Mouse (Mus musculus) MEL (cell line): ENCODE measurements around the gene Prdm16. TPM values are rescaled to one million over a fixed set of nuclear protein-coding genes. Genes with fewer than 3 reads are reported as not detected.

Experiments
- DNase-seq: peaks from one replicate; pipeline ENCODE4 v3.0.0; 2011; ENCODE audit warnings: low read depth, low spot score
- H3K27ac ChIP-seq: 2 replicates; pipeline ENCODE4 v1.5.1; 2012; ENCODE audit warnings: low read depth, mild to moderate bottlenecking, control low read depth, low read length, moderate library complexity; ENCODE audit not compliant: control insufficient read depth
- H3K27me3 ChIP-seq, 2 experiments: fragments of 150-350 bp in 1 of 2; sonication (generic) in 1 of 2; 2 replicates each; pipeline ENCODE4 v1.6.1; 2012; ENCODE audit warnings: low read length in 2 of 2, mild to moderate bottlenecking in 2 of 2, improper control_type of control experiment in 1 of 2, moderate library complexity in 1 of 2; ENCODE audit not compliant: insufficient read depth in 2 of 2, control insufficient read depth in 1 of 2
- H3K36me3 ChIP-seq, 2 experiments: 2 replicates each; pipeline ENCODE4 v1.6.1; 2012 to 2014; ENCODE audit warnings: low read length in 2 of 2, improper control_type of control experiment in 1 of 2, inconsistent platforms in 1 of 2, mild to moderate bottlenecking in 1 of 2; ENCODE audit not compliant: insufficient read depth in 2 of 2, control insufficient read depth in 1 of 2
- H3K4me1 ChIP-seq, 2 experiments: fragments of 150-350 bp in 1 of 2; sonication (generic) in 1 of 2; 2 replicates each; pipeline ENCODE4 v1.6.1; 2012; ENCODE audit warnings: low read length in 2 of 2, improper control_type of control experiment in 1 of 2, mild to moderate bottlenecking in 1 of 2; ENCODE audit not compliant: insufficient read depth in 2 of 2, control insufficient read depth in 1 of 2
- H3K4me3 ChIP-seq, 2 experiments: fragments of 150-350 bp in 1 of 2; sonication (generic) in 1 of 2; 2 replicates each; pipeline ENCODE4 v1.5.1; 2012; ENCODE audit warnings: low read depth in 2 of 2, low read length in 2 of 2, mild to moderate bottlenecking in 2 of 2, moderate library complexity in 2 of 2, control low read depth in 1 of 2, improper control_type of control experiment in 1 of 2; ENCODE audit not compliant: control insufficient read depth in 1 of 2, insufficient read depth in 1 of 2
- H3K79me2 ChIP-seq: 2 replicates; pipeline ENCODE4 v1.6.1; 2012; ENCODE audit warnings: mild to moderate bottlenecking, low read length, moderate library complexity; ENCODE audit not compliant: control insufficient read depth, poor library complexity, insufficient read depth
- H3K9ac ChIP-seq: 2 replicates; pipeline ENCODE4 v1.6.1; 2012; ENCODE audit warnings: low read depth, mild to moderate bottlenecking, control low read depth, low read length, moderate library complexity; ENCODE audit not compliant: control insufficient read depth, poor library complexity, severe bottlenecking
- H3K9me3 ChIP-seq: fragments of 150-350 bp; sonication (generic); replicated peaks from 2 replicates; pipeline ENCODE4 v1.6.1; 2012; ENCODE audit warnings: mild to moderate bottlenecking, low read length, improper control_type of control experiment, moderate library complexity; ENCODE audit not compliant: insufficient read depth
- CHD1 ChIP-seq: IDR thresholded peaks from 2 replicates; pipeline ENCODE4 v1.6.1; 2012; ENCODE audit warnings: low read depth, mild to moderate bottlenecking, inconsistent platforms, low read length, improper control_type of control experiment
- CTCF ChIP-seq, 3 experiments: IDR thresholded peaks in 2 of 3; conservative IDR thresholded peaks in 1 of 3; 2 replicates each; pipeline ENCODE4 v1.5.1; 2011 to 2012; ENCODE audit warnings: low read length in 3 of 3, low read depth in 2 of 3, mild to moderate bottlenecking in 2 of 3, improper control_type of control experiment in 1 of 3, inconsistent platforms in 1 of 3, mixed read lengths in 1 of 3, moderate library complexity in 1 of 3; ENCODE audit not compliant: control insufficient read depth in 1 of 3, insufficient read depth in 1 of 3, poor library complexity in 1 of 3, severe bottlenecking in 1 of 3
- E2F4 ChIP-seq: IDR thresholded peaks from 2 replicates; pipeline ENCODE4 v1.6.1; 2011; ENCODE audit warnings: low read depth, low read length, improper control_type of control experiment, borderline replicate concordance
- EP300 ChIP-seq, 2 experiments: IDR thresholded peaks; 2 replicates each; pipeline ENCODE4 v1.6.1; 2011; ENCODE audit warnings: improper control_type of control experiment in 2 of 2, low read length in 2 of 2, low read depth in 1 of 2, mild to moderate bottlenecking in 1 of 2
- ETS1 ChIP-seq: IDR thresholded peaks from 2 replicates; pipeline ENCODE4 v1.6.1; 2012; ENCODE audit warnings: low read depth, mild to moderate bottlenecking, inconsistent platforms, low read length, improper control_type of control experiment, moderate library complexity
- KAT2A ChIP-seq: conservative IDR thresholded peaks from 2 replicates; pipeline ENCODE4 v1.6.1; 2012; ENCODE audit warnings: low read depth, low read length, improper control_type of control experiment, inconsistent platforms
- MAFK ChIP-seq: IDR thresholded peaks from 2 replicates; pipeline ENCODE4 v1.6.1; 2011; ENCODE audit warnings: low read depth, mild to moderate bottlenecking, low read length, improper control_type of control experiment, borderline replicate concordance
- MAX ChIP-seq: IDR thresholded peaks from 2 replicates; pipeline ENCODE4 v1.6.1; 2011; ENCODE audit warnings: low read length, improper control_type of control experiment
- MAZ ChIP-seq: IDR thresholded peaks from 2 replicates; pipeline ENCODE4 v1.6.1; 2012; ENCODE audit warnings: low read depth, mild to moderate bottlenecking, inconsistent platforms, low read length, improper control_type of control experiment
- MYC ChIP-seq: IDR thresholded peaks from 2 replicates; pipeline ENCODE4 v1.6.1; 2011; ENCODE audit warnings: low read depth, mild to moderate bottlenecking, low read length, improper control_type of control experiment, moderate library complexity
- POLR2A ChIP-seq, 2 experiments: IDR thresholded peaks; 2 replicates each; pipeline ENCODE4 v1.6.1; 2011 to 2012; ENCODE audit warnings: low read length in 2 of 2, mild to moderate bottlenecking in 2 of 2, control low read depth in 1 of 2, improper control_type of control experiment in 1 of 2, low read depth in 1 of 2, moderate library complexity in 1 of 2; ENCODE audit not compliant: control insufficient read depth in 1 of 2, insufficient read depth in 1 of 2, poor library complexity in 1 of 2
- RAD21 ChIP-seq: IDR thresholded peaks from 2 replicates; pipeline ENCODE4 v1.6.1; 2011; ENCODE audit warnings: mild to moderate bottlenecking, low read depth, low read length, improper control_type of control experiment
- SIN3A ChIP-seq: IDR thresholded peaks from 2 replicates; pipeline ENCODE4 v1.6.1; 2012; ENCODE audit warnings: low read length, improper control_type of control experiment, inconsistent platforms
- TAL1 ChIP-seq: IDR thresholded peaks from 2 replicates; pipeline ENCODE4 v1.6.1; 2012; ENCODE audit warnings: mild to moderate bottlenecking, inconsistent platforms, low read length, moderate library complexity, mixed read lengths
- TBP ChIP-seq: IDR thresholded peaks from 2 replicates; pipeline ENCODE4 v1.8.0; 2011; ENCODE audit warnings: low read depth, low read length, improper control_type of control experiment
- UBTF ChIP-seq: IDR thresholded peaks from 2 replicates; pipeline ENCODE4 v1.6.1; 2012; ENCODE audit warnings: low read depth, mild to moderate bottlenecking, inconsistent platforms, low read length, improper control_type of control experiment, moderate library complexity, borderline replicate concordance; ENCODE audit not compliant: insufficient read depth
- ZMIZ1 ChIP-seq: IDR thresholded peaks from 2 replicates; pipeline ENCODE4 v1.6.1; 2012; ENCODE audit warnings: low read depth, mild to moderate bottlenecking, inconsistent platforms, low read length, improper control_type of control experiment, moderate library complexity
- ZNF384 ChIP-seq: IDR thresholded peaks from 2 replicates; pipeline ENCODE4 v1.6.1; 2012; ENCODE audit warnings: low read depth, mild to moderate bottlenecking, inconsistent platforms, low read length, improper control_type of control experiment
- polyA plus RNA-seq, 2 experiments: library from polyadenylated mRNA; stranded (reverse) in 1 of 2; unstranded in 1 of 2; fragments of >175 nt in 1 of 2; fragments of >200 nt in 1 of 2; gene quantifications; 2 replicates each; pipeline versions ENCODE4 v1.2.1 to v1.2.4; 2012; ENCODE audit warnings: low replicate concordance in 2 of 2, low read depth in 1 of 2; ENCODE audit not compliant: insufficient read length in 2 of 2, insufficient read depth in 1 of 2, missing spikeins in 1 of 2
- total RNA-seq: library from RNA; depleted of rRNA; stranded (reverse); fragments of 300-350 nt; gene quantifications from 2 replicates; pipeline ENCODE4 v1.2.3, GENCODE M21; 2012

Gene Prdm16
- total and polyA plus RNA-seq, 3 experiments, result not detected

DNA sequence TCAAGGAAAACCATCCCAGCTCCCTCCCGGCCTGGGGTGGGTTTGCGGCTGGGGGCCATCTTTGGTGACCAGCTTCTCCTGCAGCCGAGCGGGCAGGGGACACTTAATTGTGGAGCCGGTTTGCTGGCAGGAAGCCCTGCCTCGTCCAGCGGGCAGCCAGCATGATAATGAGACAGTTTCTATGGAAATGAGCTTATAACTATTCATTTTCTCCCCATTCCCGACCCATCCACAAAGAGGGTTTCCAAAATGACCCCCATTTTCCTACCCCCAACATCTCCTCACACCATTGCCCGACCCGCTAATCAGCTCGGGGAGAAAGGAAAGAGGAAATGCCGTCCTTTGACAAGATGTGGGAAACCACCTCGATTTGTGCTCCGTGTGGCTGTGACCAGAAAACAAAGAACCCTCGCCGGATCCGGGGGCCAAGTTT is 86.7 kb downstream of the Prdm16 start:
- H3K4me3 ChIP-seq, result no peak overlapping the region
- no peaks in the 10 kb centered on the region for H3K79me2 ChIP-seq
- TF ChIP-seq ETS1 (no peak), CHD1 (no peak), TBP (no peak), EP300 (IDR thresholded peaks at IDR 0.05; ENCODE audit: low read depth in 1 of 2, low read length in 2 of 2) (no peak), MAZ (no peak), RAD21 (no peak), ZMIZ1 (no peak), MYC (no peak), SIN3A (no peak), CTCF (IDR thresholded peaks at IDR 0.05 in 2 of 3, conservative IDR thresholded peaks at IDR 0.05 in 1 of 3; ENCODE audit: control insufficient read depth in 1 of 3, insufficient read depth in 1 of 3, low read depth in 2 of 3, low read length in 3 of 3, poor library complexity in 1 of 3, severe bottlenecking in 1 of 3) (no peak), TAL1 (no peak), E2F4 (no peak), ZNF384 (no peak), KAT2A (no peak), MAFK (no peak)
- H3K27ac ChIP-seq, result no peak overlapping the region
- no peak for DNase-seq
- no peak overlapping the region for H3K9ac ChIP-seq
- no peaks in the 10 kb centered on the region for H3K27me3 ChIP-seq
- H3K9me3 ChIP-seq, result no peaks in the 10 kb centered on the region
- no peaks in the 10 kb centered on the region for H3K36me3 ChIP-seq
- no peaks in the 10 kb centered on the region for H3K4me1 ChIP-seq

- no peak for TF ChIP-seq UBTF
- TF ChIP-seq TAL1, result no peak
- no peak for TF ChIP-seq MAZ
- TF ChIP-seq MAX, result no peak
- TF ChIP-seq RAD21, result no peak
- TF ChIP-seq CTCF (IDR thresholded peaks at IDR 0.05 in 2 of 3, conservative IDR thresholded peaks at IDR 0.05 in 1 of 3; ENCODE audit: control insufficient read depth in 1 of 3, insufficient read depth in 1 of 3, low read depth in 2 of 3, low read length in 3 of 3, poor library complexity in 1 of 3, severe bottlenecking in 1 of 3), result no peak
- TF ChIP-seq ETS1, result no peak
- no peak for TF ChIP-seq POLR2A (IDR thresholded peaks at IDR 0.05; ENCODE audit: control insufficient read depth in 1 of 2, insufficient read depth in 1 of 2, low read depth in 1 of 2, low read length in 2 of 2, poor library complexity in 1 of 2)
Measured at GRCm38 (mm10) chr4:154549497-154549896, 87.2 kb downstream of the Prdm16 start.

More at GRCm38 (mm10) chr4:154549497-154549896, 87.2 kb downstream of the Prdm16 start:
- H3K36me3 ChIP-seq, result no peaks in the 10 kb centered on the region
- DNase-seq, result no peak
- no peak overlapping the region for H3K9ac ChIP-seq
- H3K9me3 ChIP-seq, result no peaks in the 10 kb centered on the region
- no peak overlapping the region for H3K4me3 ChIP-seq
- H3K27me3 ChIP-seq, result no peaks in the 10 kb centered on the region
- no peaks in the 10 kb centered on the region for H3K79me2 ChIP-seq
- H3K27ac ChIP-seq, result no peak overlapping the region
- H3K4me1 ChIP-seq, result no peaks in the 10 kb centered on the region
